Mouse (Mus musculus) embryonic facial prominence, embryonic 14.5 days (tissue): Measurements from ENCODE around the gene Atr. TPM values are rescaled to one million over a fixed set of nuclear protein-coding genes. Genes with fewer than 3 reads are reported as not detected.
"Not testable (repeated sequence)": the region's sequence is repeated elsewhere in the genome, so short reads cannot be mapped to it uniquely, and the experiment has no call there.

Source experiments
- ATAC-seq: fragments of 200-750 bp; cut with Nextera tagmentation; 2 replicates; pipeline ENCODE4 v1.8.0; 2017; ENCODE audit warnings: low read depth, moderate number of reproducible peaks, moderate TSS enrichment
- DNase-seq: peaks from one replicate; pipeline ENCODE4 v3.0.0-alpha.2; 2015; ENCODE audit warnings: low spot score
- H3K27ac ChIP-seq: fragments of 300-500 bp; sonication (generic); replicated peaks from 2 replicates; pipeline ENCODE4 v1.5.1; 2014; ENCODE audit warnings: low read depth, mild to moderate bottlenecking, low read length, moderate library complexity
- H3K27me3 ChIP-seq: fragments of 300-500 bp; sonication (generic); replicated peaks from 2 replicates; pipeline ENCODE4 v1.6.1; 2014; ENCODE audit warnings: low read length; ENCODE audit not compliant: control insufficient read depth, insufficient read depth
- H3K36me3 ChIP-seq: fragments of 300-500 bp; sonication (generic); 2 replicates; pipeline ENCODE4 v1.6.1; 2014; ENCODE audit warnings: low read length, mixed read lengths; ENCODE audit not compliant: control insufficient read depth, insufficient read depth
- H3K4me1 ChIP-seq: fragments of 300-500 bp; sonication (generic); 2 replicates; pipeline ENCODE4 v1.6.1; 2014; ENCODE audit warnings: antibody characterized with exemption, low read length; ENCODE audit not compliant: control insufficient read depth, insufficient read depth
- H3K4me2 ChIP-seq: fragments of 300-500 bp; sonication (generic); 2 replicates; pipeline ENCODE4 v1.6.1; 2014; ENCODE audit warnings: low read depth, mild to moderate bottlenecking, low read length, moderate library complexity, mixed read lengths
- H3K4me3 ChIP-seq: fragments of 300-500 bp; sonication (generic); 2 replicates; pipeline ENCODE4 v1.5.1; 2014; ENCODE audit warnings: low read depth, mild to moderate bottlenecking, low read length
- H3K9ac ChIP-seq: fragments of 300-500 bp; sonication (generic); 2 replicates; pipeline ENCODE4 v1.6.1; 2014; ENCODE audit warnings: low read depth, mild to moderate bottlenecking, low read length, moderate library complexity, mixed read lengths
- H3K9me3 ChIP-seq: fragments of 300-500 bp; sonication (generic); 2 replicates; pipeline ENCODE4 v1.6.1; 2016; ENCODE audit warnings: low read length; ENCODE audit not compliant: control insufficient read depth
- WGBS: fragments of 180-500 bp; shearing (Covaris S2); extraction: QIAGEN DNeasy Blood & Tissue Kit; methylation state at CpG from one replicate; pipeline ENCODE4 v1.1.7; 2014; 5-methylcytosine and 5-hydroxymethylcytosine counted together
- polyA plus RNA-seq: library from polyadenylated mRNA; unstranded; fragments of >200 nt; fragmentation: Nextera tagmentation; extraction: Ambion mirVana; gene quantifications from 2 replicates; pipeline ENCODE4 v1.2.1, GENCODE M21; 2014

Atr gene
- polyA plus RNA-seq, 1 experiment from 2014 or later = 14.0 TPM

DNA sequence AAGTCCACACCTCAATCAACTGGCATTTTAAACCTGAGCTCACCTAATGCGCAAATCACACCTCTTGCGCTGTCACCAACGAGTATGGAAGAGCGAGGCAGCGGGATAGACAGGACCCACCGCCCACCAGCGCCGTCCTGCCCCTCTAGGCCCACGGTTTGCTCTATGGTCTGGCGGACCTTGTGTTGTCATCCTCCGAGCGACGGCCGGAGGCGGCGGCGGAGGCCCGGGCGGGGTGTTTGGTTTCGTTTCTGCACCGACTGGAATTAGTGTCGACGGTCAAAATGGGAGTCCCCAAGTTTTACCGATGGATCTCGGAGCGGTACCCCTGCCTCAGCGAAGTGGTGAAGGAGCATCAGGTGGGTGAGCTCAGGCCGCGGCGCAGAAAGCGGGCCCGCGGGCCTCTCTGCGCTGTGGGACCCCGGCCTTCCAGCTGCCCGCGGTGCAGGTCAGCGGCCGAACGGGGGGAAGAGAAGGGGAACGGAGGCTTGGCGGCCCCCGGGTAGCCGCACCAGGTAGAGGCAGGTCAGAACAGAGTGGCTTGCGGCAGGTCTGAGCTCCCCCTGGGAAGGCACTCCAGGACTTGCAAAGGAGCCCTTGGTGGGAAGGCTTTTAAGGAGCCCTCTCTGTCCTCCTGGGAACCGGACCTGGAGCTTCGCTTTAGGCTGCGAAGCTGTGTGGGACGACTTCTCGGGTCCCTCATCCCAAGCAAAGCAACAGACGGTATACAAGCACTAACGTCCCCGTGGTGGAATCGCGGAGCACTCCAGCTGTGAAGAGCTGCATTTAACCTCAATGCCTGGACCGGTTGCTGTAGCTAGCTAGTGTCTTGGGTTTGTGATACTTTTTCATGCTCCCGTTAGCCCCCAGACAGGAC is 97.4 kb downstream of the Atr start, which contains the start of gene Xrn1:
TSS of gene Xrn1 (plus strand) at position 176 of the 877 bp plus-strand sequence.
- under 1% methylated on average over 56 of the region's 57 CpGs for WGBS
- H3K4me2 ChIP-seq = peak within 1 kb of the TSS; percentile 81
- peak within 1 kb of the TSS; percentile 99 for H3K9ac ChIP-seq
- H3K36me3 ChIP-seq = 0 out of 2 replicates have a peak, but pooled peaks cover 6% of the 10 kb centered on the region
- ATAC-seq = peak; percentile 100
- no peaks in the 10 kb centered on the region for H3K27me3 ChIP-seq
- peak within 1 kb of the TSS; percentile 93 for H3K4me3 ChIP-seq
- H3K9me3 ChIP-seq = no peaks in the 10 kb centered on the region
- H3K27ac ChIP-seq = peak within 1 kb of the TSS; percentile 94
- no peaks in the 10 kb centered on the region for H3K4me1 ChIP-seq
- peak; percentile 96 for DNase-seq

DNA sequence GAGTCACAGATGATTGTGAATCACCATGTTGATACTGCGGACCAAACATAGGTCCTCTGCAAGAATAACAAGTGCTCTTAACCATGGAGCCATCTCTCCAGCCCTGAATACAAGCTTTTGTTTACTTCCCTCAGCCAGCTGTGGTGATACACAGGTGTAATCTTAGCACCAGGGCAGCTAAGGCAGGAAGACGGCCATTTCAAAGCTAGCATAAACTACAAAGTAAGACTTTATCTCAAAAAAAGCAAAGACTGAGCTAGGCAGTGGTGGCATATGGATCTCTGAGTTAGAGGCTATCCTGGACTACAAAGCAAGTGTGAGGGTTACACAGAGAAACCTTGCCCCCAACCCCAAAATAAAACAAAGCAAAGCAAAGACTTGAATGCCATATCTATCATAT is 100.2 kb downstream of the Atr start:
- Histone ChIP-seq H3K4me3 (no peak overlapping the region), H3K36me3 (0 out of 2 replicates have a peak, but pooled peaks cover 6% of the 10 kb centered on the region), H3K27me3 (no peaks in the 10 kb centered on the region), H3K4me2 (no peak overlapping the region), H3K9ac (no peak overlapping the region), H3K9me3 (no peaks in the 10 kb centered on the region), H3K27ac (no peak overlapping the region), H3K4me1 (no peaks in the 10 kb centered on the region)
- no peak for ATAC-seq
- DNase-seq = no peak
- WGBS = 88% methylated on average over 2 of the region's 2 CpGs

DNA sequence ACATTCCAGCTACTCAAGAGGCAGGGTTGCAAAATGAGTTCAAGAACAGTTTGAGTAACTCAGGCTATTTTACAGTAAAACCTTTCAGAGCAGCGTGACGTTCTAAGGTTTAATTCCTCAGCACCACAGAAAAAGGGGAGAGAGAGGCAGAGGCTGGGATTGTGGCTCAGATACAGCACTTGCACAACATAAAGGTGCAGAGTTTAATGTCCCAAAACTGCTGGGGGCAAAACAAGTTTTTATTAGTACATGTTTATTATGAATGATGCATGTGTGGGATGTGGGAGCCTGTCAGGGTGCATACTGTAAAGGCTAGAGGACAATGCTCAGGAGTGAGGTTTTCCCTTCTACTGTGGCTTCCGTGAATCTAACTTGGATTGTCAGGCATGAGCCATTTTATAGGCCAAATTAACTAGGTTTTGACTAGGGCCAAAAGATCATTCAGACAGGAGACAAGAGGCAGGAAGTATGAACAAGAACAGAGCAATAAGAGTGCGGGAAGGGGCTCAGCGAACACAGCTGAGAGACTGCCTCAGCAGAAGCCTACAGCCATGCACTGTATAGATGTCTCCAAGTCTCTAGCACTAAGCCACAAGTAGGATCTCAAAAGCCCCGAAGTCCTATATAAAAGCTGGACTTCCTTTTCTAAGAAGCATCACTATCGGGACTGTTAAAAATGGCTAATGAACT is 100.8 kb downstream of the Atr start:
- H3K36me3 ChIP-seq = 0 out of 2 replicates have a peak, but pooled peaks cover 6% of the 10 kb centered on the region

DNA sequence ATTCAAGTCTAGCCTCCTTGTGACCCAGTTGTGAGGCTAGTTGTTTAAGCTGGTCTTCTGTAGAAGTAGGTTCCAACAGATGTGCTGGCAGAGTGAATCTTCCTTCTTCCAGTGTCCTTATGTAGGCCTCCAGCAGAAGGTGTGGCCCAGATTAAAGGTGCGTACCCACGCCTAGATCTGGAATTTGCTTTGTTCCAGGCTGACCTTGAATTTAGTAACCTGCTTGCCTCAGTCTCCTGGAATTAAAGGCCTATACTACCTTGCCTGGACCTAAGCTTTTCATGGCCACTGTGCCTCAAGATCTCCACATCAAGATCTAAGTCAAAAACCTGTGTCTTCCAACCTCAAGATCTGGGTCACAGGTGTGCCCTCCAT is 101.3 kb downstream of the Atr start:
- not testable (repeated sequence) for H3K9me3 ChIP-seq, H3K9ac ChIP-seq, H3K4me2 ChIP-seq, H3K36me3 ChIP-seq, ATAC-seq, DNase-seq, H3K27ac ChIP-seq, H3K4me1 ChIP-seq, H3K4me3 ChIP-seq, H3K27me3 ChIP-seq
- WGBS = 98% methylated on average over 2 of the region's 2 CpGs

More for the DNA sequence above, 100.8 kb downstream of the Atr start:
- ATAC-seq (no peak), DNase-seq (no peak)
- no peaks in the 10 kb centered on the region for H3K27me3 ChIP-seq
- H3K9me3 ChIP-seq = no peaks in the 10 kb centered on the region
- no peaks in the 10 kb centered on the region for H3K4me1 ChIP-seq
- 94% methylated on average over 7 of the region's 7 CpGs for WGBS
- H3K4me3 ChIP-seq = no peak overlapping the region
- H3K9ac ChIP-seq = no peak overlapping the region
- no peak overlapping the region for H3K4me2 ChIP-seq
- no peak overlapping the region for H3K27ac ChIP-seq

DNA sequence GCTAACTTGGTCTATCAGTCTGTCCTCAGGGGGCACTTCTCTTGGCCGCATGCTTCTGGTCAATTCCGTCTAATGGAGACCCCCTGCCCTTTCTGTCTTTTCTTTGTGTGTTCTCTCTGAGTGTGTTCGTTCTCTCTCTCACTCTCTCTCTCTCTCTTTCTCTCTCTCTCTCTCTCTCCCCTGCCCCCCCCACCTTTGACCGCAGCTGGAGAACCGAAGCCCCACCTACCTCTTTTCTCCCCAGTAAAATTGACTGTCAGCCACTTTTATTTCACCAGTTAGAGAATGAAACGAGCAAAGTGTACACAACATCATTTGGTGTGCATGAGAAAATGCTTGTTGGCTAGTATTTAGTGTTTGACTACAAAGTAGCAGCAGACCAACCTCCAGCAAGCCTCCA is 101.8 kb downstream of the Atr start:
- 91% methylated on average over 6 of the region's 6 CpGs for WGBS
- Histone ChIP-seq H3K27ac (no peak overlapping the region), H3K4me2 (no peak overlapping the region), H3K4me3 (no peak overlapping the region), H3K9ac (no peak overlapping the region), H3K9me3 (no peaks in the 10 kb centered on the region), H3K27me3 (no peaks in the 10 kb centered on the region), H3K36me3 (0 out of 2 replicates have a peak, but pooled peaks cover 7% of the 10 kb centered on the region), H3K4me1 (no peaks in the 10 kb centered on the region)
- ATAC-seq = no peak
- DNase-seq = no peak

DNA sequence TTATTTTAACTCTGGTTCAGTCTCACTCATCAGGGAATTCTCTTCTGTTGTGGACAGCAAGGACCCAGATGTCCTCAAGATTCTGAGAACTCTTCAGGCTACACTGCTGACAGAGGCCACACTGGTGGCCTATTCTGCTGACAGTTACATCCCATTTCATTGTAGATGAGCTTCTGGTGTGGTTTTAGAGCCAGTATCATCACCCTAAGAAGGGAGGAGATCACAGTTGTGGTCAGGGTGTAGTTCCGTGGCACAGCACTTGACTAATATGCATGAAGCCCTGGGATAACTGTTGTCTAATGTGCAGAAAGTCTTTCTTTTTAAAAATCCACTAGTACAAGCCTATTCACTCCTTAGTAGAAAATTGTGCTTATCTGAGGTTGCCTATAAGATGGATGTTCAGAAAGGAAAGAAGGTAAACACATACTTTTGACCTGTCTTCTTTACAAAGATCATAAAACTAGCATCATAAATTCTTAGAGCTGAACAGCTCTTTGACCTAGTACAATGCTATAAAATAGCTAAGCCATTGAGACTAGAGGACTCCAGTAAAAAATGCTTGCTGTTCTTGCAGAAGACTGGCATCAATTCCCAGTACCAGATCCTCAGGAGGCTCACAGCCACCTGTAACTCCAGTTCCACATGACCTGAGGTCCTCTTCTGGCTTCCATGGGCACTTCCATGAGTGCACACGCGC is 102.5 kb downstream of the Atr start:
- DNase-seq (no peak), ATAC-seq (no peak)
- H3K36me3 ChIP-seq = 0 out of 2 replicates have a peak, but pooled peaks cover 12% of the 10 kb centered on the region
- no peak overlapping the region for H3K9ac ChIP-seq
- no peak overlapping the region for H3K27ac ChIP-seq
- no peak overlapping the region for H3K4me3 ChIP-seq
- H3K4me1 ChIP-seq = no peaks in the 10 kb centered on the region
- 89% methylated on average over 3 of the region's 3 CpGs for WGBS
- H3K9me3 ChIP-seq = no peaks in the 10 kb centered on the region
- no peaks in the 10 kb centered on the region for H3K27me3 ChIP-seq
- H3K4me2 ChIP-seq = no peak overlapping the region

DNA sequence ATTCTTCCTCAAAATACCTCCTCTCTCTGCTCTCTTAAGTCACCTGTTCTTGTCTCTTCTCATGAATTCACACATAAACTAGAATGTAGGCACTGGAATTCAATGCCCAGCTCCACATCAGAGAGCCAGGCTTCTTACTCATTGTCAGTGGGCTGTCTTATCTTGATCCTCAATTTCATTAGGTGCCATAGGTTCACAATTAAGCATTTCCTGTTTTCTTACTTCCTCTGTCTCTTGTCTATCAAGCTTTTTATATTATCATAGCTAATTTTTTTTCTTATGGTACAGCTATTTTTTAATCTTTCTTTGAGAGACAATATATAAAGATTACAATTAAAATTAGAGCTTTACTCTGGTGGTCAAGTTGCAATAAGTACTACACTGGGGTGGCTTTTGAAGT is 103.7 kb downstream of the Atr start:
- Histone ChIP-seq H3K4me2 (no peak overlapping the region), H3K9me3 (no peaks in the 10 kb centered on the region), H3K27me3 (no peaks in the 10 kb centered on the region), H3K36me3 (0 out of 2 replicates have a peak, but pooled peaks cover 18% of the 10 kb centered on the region), H3K4me1 (no peaks in the 10 kb centered on the region), H3K27ac (no peak overlapping the region), H3K9ac (no peak overlapping the region), H3K4me3 (no peak overlapping the region)
- DNase-seq = no peak
- ATAC-seq = no peak

DNA sequence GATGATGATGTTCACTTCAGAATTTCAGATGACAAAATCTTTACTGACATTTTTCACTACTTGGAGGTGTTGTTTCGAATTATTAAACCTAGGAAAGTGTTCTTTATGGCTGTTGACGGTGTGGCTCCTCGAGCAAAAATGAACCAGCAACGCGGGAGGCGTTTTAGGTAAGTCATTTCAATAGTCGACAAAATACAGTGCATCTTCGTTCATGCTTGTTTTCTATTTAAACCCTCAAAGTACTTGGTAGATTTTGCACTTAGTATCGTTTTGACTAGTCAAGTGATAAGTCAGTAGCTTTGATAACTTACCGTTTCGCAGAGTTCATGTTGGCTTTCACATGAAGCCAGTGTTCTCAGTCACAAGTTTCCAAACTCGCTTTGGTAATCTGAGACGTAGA is 106.6 kb downstream of the Atr start:
- Histone ChIP-seq H3K36me3 (peaks cover 31% of the 10 kb centered on the region), H3K27me3 (no peaks in the 10 kb centered on the region), H3K4me3 (no peak overlapping the region), H3K9me3 (no peaks in the 10 kb centered on the region), H3K4me2 (no peak overlapping the region), H3K4me1 (no peaks in the 10 kb centered on the region), H3K27ac (no peak overlapping the region), H3K9ac (no peak overlapping the region)
- no peak for DNase-seq
- no peak for ATAC-seq
- 95% methylated on average over 13 of the region's 13 CpGs for WGBS
